Mouse (Mus musculus) thymus, postnatal 36 days (tissue): ENCODE measurements around the gene Rassf3.
A peak's percentile ranks its signal among the peaks of the same experiment; 100 is the strongest.

ENCODE experiments used
- DNase-seq, 2 experiments: peaks; one replicate each; pipeline ENCODE4 v3.0.0; 2022; ENCODE audit warnings: mixed read lengths in 2 of 2

Gene Rassf3

GRCm38 (mm10) chr10:121459124-121459853, 16.9 kb downstream of the Rassf3 start:
- no peak for DNase-seq

- DNase-seq = no peak
Measured at GRCm38 (mm10) chr10:121458408-121458807, 17.7 kb downstream of the Rassf3 start.

GRCm38 (mm10) chr10:121457381-121457780, 18.8 kb downstream of the Rassf3 start:
- DNase-seq = no peak

- DNase-seq = no peak
Measured at GRCm38 (mm10) chr10:121455517-121455916, 20.6 kb downstream of the Rassf3 start.

GRCm38 (mm10) chr10:121454708-121455475, 21.3 kb downstream of the Rassf3 start:
- no peak for DNase-seq

GRCm38 (mm10) chr10:121454033-121454432, 22.1 kb downstream of the Rassf3 start:
- no peak for DNase-seq

- no peak for DNase-seq
Measured at GRCm38 (mm10) chr10:121445808-121446207, 30.3 kb downstream of the Rassf3 start.

GRCm38 (mm10) chr10:121444198-121444597, 31.9 kb downstream of the Rassf3 start:
- no peak for DNase-seq

- DNase-seq = no peak
Measured at GRCm38 (mm10) chr10:121443791-121444190, 32.4 kb downstream of the Rassf3 start.

GRCm38 (mm10) chr10:121439310-121439731, 36.8 kb downstream of the Rassf3 start:
- DNase-seq = no peak

- DNase-seq = no peak
Measured at GRCm38 (mm10) chr10:121438109-121438508, 38.0 kb downstream of the Rassf3 start.

- no peak for DNase-seq
Measured at GRCm38 (mm10) chr10:121436693-121437092, 39.5 kb downstream of the Rassf3 start.

GRCm38 (mm10) chr10:121436258-121436645, 39.9 kb downstream of the Rassf3 start:
- no peak for DNase-seq

- DNase-seq = no peak
Measured at GRCm38 (mm10) chr10:121435546-121436257, 40.4 kb downstream of the Rassf3 start.

GRCm38 (mm10) chr10:121434441-121435103, 41.6 kb downstream of the Rassf3 start:
- no peak for DNase-seq

- DNase-seq = no peak
Measured at GRCm38 (mm10) chr10:121432635-121433280, 43.4 kb downstream of the Rassf3 start.

GRCm38 (mm10) chr10:121432041-121432634, 44.0 kb downstream of the Rassf3 start:
- DNase-seq = no peak

GRCm38 (mm10) chr10:121430764-121431540, 45.2 kb downstream of the Rassf3 start:
- no peak for DNase-seq

- peak; percentile 50 to 60 for DNase-seq
Measured at GRCm38 (mm10) chr10:121429981-121430682, 46.0 kb downstream of the Rassf3 start.

GRCm38 (mm10) chr10:121429581-121429980, 46.6 kb downstream of the Rassf3 start:
- no peak for DNase-seq
